Mouse (Mus musculus): ENCODE data around the gene Itsn2.

GRCm38 (mm10) chr12:4717417-4717816 is 125.0 kb downstream of the Itsn2 start:
- TF ChIP-seq CTCF (IDR thresholded peaks at IDR 0.05; ENCODE audit: control insufficient read depth, insufficient read depth, insufficient replicate concordance, low read depth, low read length), result no peak
- no peak for TF ChIP-seq POLR2A (IDR thresholded peaks at IDR 0.05; ENCODE audit: control insufficient read depth, low read depth, low read length)
